Mouse (Mus musculus) cortical plate, adult 2 months (tissue): ENCODE data around the gene Rbm20.

Experiments
- CTCF ChIP-seq: fragments of 200-500 bp; IDR thresholded peaks from 2 replicates; pipeline ENCODE4 v1.5.1; 2011; ENCODE audit warnings: mild to moderate bottlenecking, control low read depth, low read length; ENCODE audit not compliant: insufficient read depth; ENCODE audit errors: extremely low read depth
- POLR2A ChIP-seq: fragments of 200-500 bp; IDR thresholded peaks from 2 replicates; pipeline ENCODE4 v1.6.1; 2011; ENCODE audit warnings: mild to moderate bottlenecking, low read length, control low read depth; ENCODE audit not compliant: insufficient read depth; ENCODE audit errors: extremely low read depth

GRCm38 (mm10) chr19:53758881-53759418 is 81.8 kb downstream of the Rbm20 start:
- TF ChIP-seq POLR2A = no peak
- no peak for TF ChIP-seq CTCF
